Mouse (Mus musculus) ES-E14 (cell line): Measurements from ENCODE around the gene Vmn1r4. TPM values are rescaled to one million over a fixed set of nuclear protein-coding genes. Genes with fewer than 3 reads are reported as not detected.
A peak's percentile ranks its signal among the peaks of the same experiment; 100 is the strongest.

Experiments used
- DNase-seq: peaks from one replicate; pipeline ENCODE4 v3.0.0-alpha.2; 2013; ENCODE audit warnings: low read depth, low spot score
- H3K27ac ChIP-seq: 2 replicates; pipeline ENCODE4 v1.5.1; 2012; ENCODE audit warnings: low read depth, mild to moderate bottlenecking, low read length, moderate library complexity, mixed read lengths; ENCODE audit not compliant: poor library complexity, insufficient read depth, severe bottlenecking
- H3K36me3 ChIP-seq: 2 replicates; pipeline ENCODE4 v1.6.1; 2012; ENCODE audit warnings: mild to moderate bottlenecking, low read length, moderate library complexity, mixed read lengths; ENCODE audit not compliant: control insufficient read depth, poor library complexity, insufficient read depth, severe bottlenecking
- H3K4me1 ChIP-seq, 2 experiments: fragments of 150-350 bp in 1 of 2; sonication (generic) in 1 of 2; 2 replicates each; pipeline ENCODE4 v1.6.1; 2012; ENCODE audit warnings: low read length in 2 of 2, mild to moderate bottlenecking in 1 of 2, mixed read lengths in 1 of 2; ENCODE audit not compliant: control insufficient read depth in 2 of 2, insufficient read depth in 2 of 2, poor library complexity in 1 of 2
- H3K4me3 ChIP-seq, 2 experiments: fragments of 150-350 bp in 1 of 2; sonication (generic) in 1 of 2; 2 replicates each; pipeline ENCODE4 v1.5.1; 2012; ENCODE audit warnings: low read length in 2 of 2, low read depth in 1 of 2, mild to moderate bottlenecking in 1 of 2, mixed read lengths in 1 of 2; ENCODE audit not compliant: insufficient read depth in 1 of 2, poor library complexity in 1 of 2, severe bottlenecking in 1 of 2
- H3K9ac ChIP-seq: 2 replicates; pipeline ENCODE4 v1.6.1; 2012; ENCODE audit warnings: low read depth, mild to moderate bottlenecking, low read length, mixed read lengths; ENCODE audit not compliant: poor library complexity, insufficient read depth, severe bottlenecking
- H3K9me3 ChIP-seq: fragments of 150-350 bp; sonication (generic); 2 replicates; pipeline ENCODE4 v1.6.1; 2012; ENCODE audit warnings: low read depth, mild to moderate bottlenecking, low read length; ENCODE audit not compliant: control insufficient read depth, insufficient read depth
- CHD2 ChIP-seq: IDR thresholded peaks from 2 replicates; pipeline ENCODE4 v1.6.1; 2014; ENCODE audit warnings: mild to moderate bottlenecking, low read depth, low read length, inconsistent platforms
- HCFC1 ChIP-seq: IDR thresholded peaks from 2 replicates; pipeline ENCODE4 v1.6.1; 2012; ENCODE audit warnings: low read length, inconsistent platforms, borderline replicate concordance; ENCODE audit not compliant: insufficient read depth
- MAFK ChIP-seq: IDR thresholded peaks from 2 replicates; pipeline ENCODE4 v1.6.1; 2014; ENCODE audit warnings: mild to moderate bottlenecking, low read depth, low read length, inconsistent platforms; ENCODE audit not compliant: insufficient read depth
- ZC3H11A ChIP-seq: IDR thresholded peaks from 2 replicates; pipeline ENCODE4 v1.6.1; 2012; ENCODE audit warnings: low read depth, mild to moderate bottlenecking, inconsistent platforms, low read length, borderline replicate concordance
- ZNF384 ChIP-seq: IDR thresholded peaks from 2 replicates; pipeline ENCODE4 v1.6.1; 2012; ENCODE audit warnings: low read depth, low read length, inconsistent platforms
- in situ Hi-C, 2 experiments: fragments of 600-800 bp; cut with MboI; formaldehyde crosslinking; loops; one replicate each; pipeline ENCODE4 v1.15.1; 2025; ENCODE audit warnings: low sequenced_read_pairs in 2 of 2, inconsistent platforms in 1 of 2; ENCODE audit not compliant: unreplicated experiment in 2 of 2
- total RNA-seq: library from RNA; depleted of rRNA; stranded (reverse); fragments of 300-350 nt; gene quantifications from 2 replicates; pipeline ENCODE4 v1.2.3, GENCODE M21; 2012; rRNA removed

The Vmn1r4 gene
- total RNA-seq: 0.36 TPM in 1 of 2 replicates, not detected in the other

DNA sequence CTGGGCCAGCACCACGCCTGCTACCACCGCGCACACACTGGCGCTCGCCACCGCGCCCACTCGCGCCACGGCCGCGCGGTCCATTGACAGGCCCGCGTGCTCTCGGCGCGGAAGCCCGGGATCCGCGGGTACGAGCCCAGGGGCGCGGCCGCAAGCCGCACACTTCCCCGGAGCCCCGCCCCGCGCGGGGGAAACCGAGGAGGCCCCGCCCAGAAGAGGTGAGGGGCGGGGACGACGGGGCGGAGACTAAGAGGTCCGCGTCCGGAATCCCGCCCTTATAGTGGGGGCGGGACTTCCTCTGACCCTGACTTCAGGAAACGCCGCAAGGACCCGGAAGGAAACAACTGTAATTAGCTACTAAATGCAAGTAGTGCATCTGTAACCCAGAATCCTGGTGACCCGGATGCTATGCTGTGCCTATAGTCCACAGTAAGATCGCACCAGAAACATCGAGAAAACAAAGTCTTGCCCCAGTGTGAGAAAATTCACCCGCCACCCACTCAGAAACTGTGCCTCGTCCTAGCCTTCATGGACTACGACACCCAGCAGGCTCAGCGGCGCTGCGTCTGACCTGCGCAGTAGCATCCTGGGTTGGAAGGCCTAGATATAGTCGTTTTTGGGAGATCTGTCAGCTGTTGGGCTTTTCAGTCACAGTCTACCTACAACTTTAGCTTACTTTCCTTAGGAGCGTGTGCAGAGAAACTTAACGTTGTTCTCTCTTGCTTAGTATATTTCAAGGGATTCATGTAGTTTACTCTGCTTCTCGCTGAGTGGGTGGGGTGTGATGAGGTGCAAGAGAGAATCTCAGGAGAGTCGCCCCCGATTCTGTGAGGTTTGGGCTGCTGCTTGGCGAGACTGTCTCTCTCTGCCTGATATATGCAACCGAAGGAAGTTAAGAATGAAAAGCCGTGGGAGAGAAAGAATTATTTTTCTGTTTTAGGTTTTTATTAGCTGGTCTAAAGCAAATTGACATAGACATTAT, at the start of gene Vmn1r4, which contains the start of gene Nt5c3:
TSS of gene Vmn1r4 (plus strand) at position 290 of the 982 bp plus-strand sequence.
TSS of gene Nt5c3 (minus strand) at position 207 of the 982 bp plus-strand sequence.
- TF ChIP-seq ZNF384 (no peak), CHD2 (peak; percentile 72), HCFC1 (peak; percentile 91), ZC3H11A (no peak), MAFK (no peak)
- H3K9ac ChIP-seq: peak within 1 kb of the TSS; percentile 85
- DNase-seq: peak; percentile 91
- in situ Hi-C loops: no loop called here
- H3K4me1 ChIP-seq: no peaks in the 10 kb centered on the region
- H3K4me3 ChIP-seq: peak within 1 kb of the TSS; percentile 86 to 88
- no peaks in the 10 kb centered on the region for H3K36me3 ChIP-seq
- H3K27ac ChIP-seq: peak within 1 kb of the TSS; percentile 71; the same call in 1 of the 2 replicates
- no peaks in the 10 kb centered on the region for H3K9me3 ChIP-seq

DNA sequence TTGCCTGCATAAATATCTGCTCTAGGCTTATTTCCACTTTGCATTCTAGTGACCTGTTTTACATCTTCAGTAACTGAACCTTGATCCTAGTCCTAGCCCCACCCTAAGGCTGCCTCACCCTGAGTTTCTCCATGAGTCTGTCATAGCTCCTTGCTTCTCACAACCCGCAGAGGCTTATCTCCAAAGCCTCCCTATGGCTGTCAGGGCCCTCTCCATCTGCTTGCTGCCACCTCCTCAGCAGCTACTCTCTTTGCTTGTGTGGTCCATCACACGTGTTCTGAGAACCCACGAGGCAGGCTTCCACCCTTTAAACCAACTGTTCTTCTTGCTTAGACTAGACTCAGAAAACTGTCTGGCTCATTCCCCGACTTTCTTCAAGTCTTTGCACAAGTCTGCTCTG, 46.9 kb upstream of the Vmn1r4 start:
- peaks cover 30% of the 10 kb centered on the region for H3K36me3 ChIP-seq
- H3K4me1 ChIP-seq: no peaks in the 10 kb centered on the region
- DNase-seq: no peak
- H3K9me3 ChIP-seq: no peaks in the 10 kb centered on the region
- H3K4me3 ChIP-seq: no peak overlapping the region
- no peak overlapping the region for H3K9ac ChIP-seq
- no peak for TF ChIP-seq CHD2
- TF ChIP-seq MAFK: no peak
- no peak for TF ChIP-seq ZC3H11A
- TF ChIP-seq ZNF384: no peak
- no peak for TF ChIP-seq HCFC1
- in situ Hi-C loops: no loop called here
- H3K27ac ChIP-seq: no peak overlapping the region

DNA sequence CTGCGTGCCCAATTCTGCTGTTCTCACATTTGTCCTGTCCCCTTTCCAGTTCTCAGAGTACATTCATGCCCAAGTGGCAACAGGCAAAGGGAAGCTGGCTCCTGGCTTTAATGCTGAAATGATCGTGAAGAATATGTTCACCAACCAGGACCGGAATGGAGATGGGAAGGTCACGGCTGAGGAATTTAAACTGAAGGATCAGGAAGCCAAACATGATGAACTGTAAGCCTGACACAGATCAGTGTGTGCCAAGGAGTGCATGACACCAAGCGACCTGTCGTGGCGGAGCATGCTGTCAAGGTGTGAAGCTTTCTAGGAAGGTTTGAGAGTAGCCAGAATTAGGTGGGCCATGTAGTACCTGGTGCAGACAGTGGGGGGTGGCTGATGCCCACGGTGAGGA, 45.8 kb upstream of the Vmn1r4 start:
- H3K36me3 ChIP-seq: peaks cover 29% of the 10 kb centered on the region
- in situ Hi-C loops: no loop called here
- no peak overlapping the region for H3K4me3 ChIP-seq
- DNase-seq: no peak
- H3K9me3 ChIP-seq: no peaks in the 10 kb centered on the region
- no peak overlapping the region for H3K9ac ChIP-seq
- H3K4me1 ChIP-seq: no peaks in the 10 kb centered on the region
- H3K27ac ChIP-seq: no peak overlapping the region
- TF ChIP-seq CHD2 (no peak), ZC3H11A (no peak), MAFK (no peak), HCFC1 (no peak), ZNF384 (no peak)

DNA sequence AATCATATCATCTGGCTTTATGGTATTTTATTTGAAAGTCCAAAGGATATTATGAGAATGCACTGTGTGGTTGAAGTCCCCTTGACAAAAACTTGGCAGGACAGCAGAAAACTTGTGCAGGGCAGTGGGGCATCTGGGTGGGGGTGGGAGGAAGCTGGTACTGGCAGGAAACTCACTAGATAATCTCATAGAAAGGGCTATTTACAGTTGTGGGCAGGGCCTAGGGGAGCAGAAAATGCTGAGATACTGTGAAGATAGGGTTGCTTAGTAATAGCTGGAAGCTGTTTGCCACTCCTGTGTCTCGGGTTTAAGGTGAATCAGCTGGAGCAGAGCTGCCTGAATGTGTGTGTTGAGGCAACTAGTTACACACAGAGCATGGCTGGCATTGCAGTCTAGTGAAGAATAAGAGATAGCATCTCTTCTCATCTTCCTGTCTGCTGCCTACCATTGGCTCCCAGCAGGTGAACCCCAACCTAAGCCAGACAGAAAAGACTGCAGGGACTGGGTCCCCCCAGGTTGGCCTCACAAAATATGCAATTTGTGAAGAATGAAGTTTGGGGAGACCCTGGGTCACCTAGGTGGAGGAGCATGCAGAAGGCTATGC, 44.4 kb upstream of the Vmn1r4 start:
- Histone ChIP-seq H3K27ac (no peak overlapping the region), H3K9ac (no peak overlapping the region), H3K9me3 (no peaks in the 10 kb centered on the region), H3K4me1 (no peaks in the 10 kb centered on the region), H3K36me3 (peaks cover 27% of the 10 kb centered on the region), H3K4me3 (no peak overlapping the region)
- in situ Hi-C loops: no loop called here
- DNase-seq: no peak
- TF ChIP-seq MAFK: no peak
- TF ChIP-seq ZNF384: no peak
- no peak for TF ChIP-seq HCFC1
- TF ChIP-seq CHD2: no peak
- TF ChIP-seq ZC3H11A: no peak
